Mouse (Mus musculus) spleen, adult 2 months (tissue): ENCODE measurements around the gene Spaca3.

Experiments used
- CTCF ChIP-seq: fragments of 200-500 bp; IDR thresholded peaks from 2 replicates; pipeline ENCODE4 v1.5.1; 2011; ENCODE audit warnings: mild to moderate bottlenecking, inconsistent platforms; ENCODE audit not compliant: insufficient read depth, insufficient read length, insufficient replicate concordance; ENCODE audit errors: extremely low read depth
- POLR2A ChIP-seq: fragments of 200-500 bp; IDR thresholded peaks from 2 replicates; pipeline ENCODE4 v1.6.1; 2011; ENCODE audit warnings: low read depth, low read length, inconsistent platforms

DNA sequence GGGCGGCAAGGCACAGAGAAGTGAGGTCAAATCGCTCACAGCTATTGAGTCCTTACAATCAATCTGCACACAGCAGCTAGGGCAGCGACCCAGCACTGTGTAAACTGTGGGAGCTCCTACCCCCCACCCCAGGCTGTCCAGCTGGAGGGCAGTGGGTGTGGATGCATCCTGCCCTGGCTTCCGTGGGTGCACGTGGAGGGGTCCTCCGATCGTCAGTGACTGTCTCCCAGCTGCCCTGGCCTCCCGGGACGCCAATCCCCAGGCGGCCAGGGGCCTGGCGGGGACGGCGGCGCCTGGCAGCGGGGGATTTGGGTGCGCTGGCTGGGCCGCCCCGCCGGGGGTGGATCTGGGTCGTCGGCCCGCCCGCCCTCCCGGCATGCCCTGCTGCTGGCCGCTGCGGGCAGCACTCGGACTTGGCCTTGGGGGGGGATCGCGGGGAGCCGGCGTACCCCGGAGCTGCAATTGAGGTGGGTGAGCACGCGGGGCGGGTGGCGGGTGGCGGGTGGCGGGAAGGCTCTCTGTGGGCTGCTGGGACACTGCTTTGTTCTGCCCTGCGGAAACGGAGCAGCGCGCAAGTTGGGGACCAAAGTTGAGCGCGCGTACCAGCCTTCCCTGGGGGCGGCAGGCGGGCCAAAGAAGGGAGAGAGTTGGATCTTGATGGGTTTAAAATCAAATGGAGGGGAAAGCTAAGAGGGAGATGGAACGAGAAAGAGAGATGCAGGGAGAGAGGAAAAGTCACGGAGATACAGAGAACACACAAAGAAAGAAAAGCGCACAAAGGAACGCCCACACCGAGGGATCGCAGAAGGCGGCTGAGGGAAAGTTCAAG lies 48.0 kb upstream of the Spaca3 start, which contains the start of gene Tmem98:
- TF ChIP-seq POLR2A (no peak), CTCF (no peak)
